Mouse (Mus musculus) macrophage (primary cell): ENCODE measurements around the gene Gm28308. TPM values are rescaled to one million over a fixed set of nuclear protein-coding genes. Genes with fewer than 3 reads are reported as not detected.

Source experiments
- H3K27ac ChIP-seq: fragments of 350-480 bp; formaldehyde crosslinking; 2 replicates; pipeline ENCODE4 v1.9.0; 2021
- H3K36me3 ChIP-seq: fragments of 350-480 bp; formaldehyde crosslinking; 2 replicates; pipeline ENCODE4 v1.9.0; 2021; ENCODE audit errors: inconsistent target
- H3K4me3 ChIP-seq: fragments of 350-480 bp; formaldehyde crosslinking; 2 replicates; pipeline ENCODE4 v1.9.0; 2021; ENCODE audit errors: inconsistent target
- H3K79me2 ChIP-seq: fragments of 350-480 bp; formaldehyde crosslinking; 2 replicates; pipeline ENCODE4 v1.9.0; 2021; ENCODE audit errors: inconsistent target
- WGBS: methylation state at CpG from one replicate; pipeline ENCODE4 v1.1.7; 2026; ENCODE audit warnings: inconsistent platforms; ENCODE audit not compliant: missing documents; 5-methylcytosine and 5-hydroxymethylcytosine counted together
- polyA plus RNA-seq: library from polyadenylated mRNA; stranded (reverse); fragments of 250-400 nt; gene quantifications from 3 replicates; pipeline ENCODE4 v1.2.4, GENCODE M21; 2018; ENCODE audit warnings: inconsistent platforms

The Gm28308 gene
- polyA plus RNA-seq, 1 experiment from 2014 or later, result not detected

- Histone ChIP-seq H3K79me2 (peaks cover 5% of the 10 kb centered on the region; the same call in 1 of the 2 replicates), H3K4me3 (no peak overlapping the region), H3K36me3 (no peaks in the 10 kb centered on the region), H3K27ac (no peak overlapping the region)
- 23% methylated on average over 37 of the region's 39 CpGs for WGBS
These were observed 49.0 kb downstream of the Gm28308 start for GRCm38 (mm10) chr6:52164051-52164625.

- Histone ChIP-seq H3K79me2 (peaks cover 6% of the 10 kb centered on the region; the same call in 1 of the 2 replicates), H3K4me3 (no peak overlapping the region), H3K36me3 (no peaks in the 10 kb centered on the region), H3K27ac (no peak overlapping the region)
- 92% methylated on average over 17 of the region's 17 CpGs for WGBS
These were observed 49.6 kb downstream of the Gm28308 start for GRCm38 (mm10) chr6:52163366-52164031.

DNA sequence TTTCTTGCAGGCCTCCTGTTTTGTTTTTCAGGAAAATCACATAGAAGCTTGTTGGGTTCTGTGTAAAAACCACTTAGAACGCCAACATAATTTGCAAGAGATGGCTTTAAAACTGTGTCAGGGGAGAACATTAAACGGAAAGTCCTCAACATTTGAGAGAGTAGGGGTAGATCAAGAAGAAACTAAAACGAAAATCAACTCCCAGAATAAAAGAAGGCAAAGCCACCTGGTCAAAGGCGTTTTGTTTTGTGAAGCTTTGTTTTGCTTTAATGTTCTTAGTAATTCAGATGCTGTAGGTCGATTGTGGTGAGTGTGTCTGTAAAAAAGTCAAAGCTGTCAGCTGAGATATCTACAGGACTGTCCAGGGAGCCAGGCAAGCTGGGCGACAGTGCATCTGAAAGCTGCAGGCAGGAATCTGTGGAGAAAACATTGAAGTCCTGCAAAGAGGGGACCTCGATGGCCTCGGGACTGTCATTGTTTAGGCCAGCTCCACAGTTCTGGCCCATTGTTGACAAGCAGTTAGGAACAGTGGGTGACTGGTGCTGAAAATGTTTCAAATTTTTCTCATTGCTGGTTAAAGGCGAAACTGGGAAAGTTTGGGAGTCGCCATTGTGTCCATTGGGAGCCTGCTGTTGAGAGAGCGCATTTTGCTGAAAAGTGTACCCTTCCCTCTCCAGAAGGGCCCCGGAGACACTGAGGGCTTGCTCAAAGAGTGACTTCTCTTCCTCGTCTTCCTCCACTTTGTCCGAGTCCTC lies 50.4 kb downstream of the Gm28308 start:
- no peak overlapping the region for H3K27ac ChIP-seq

GRCm38 (mm10) chr6:52162093-52162380 lies 51.1 kb downstream of the Gm28308 start:
- WGBS, result 100% methylated on average over 1 of the region's 1 CpGs
- peaks cover 6% of the 10 kb centered on the region; the same call in 1 of the 2 replicates for H3K79me2 ChIP-seq
- no peak overlapping the region for H3K4me3 ChIP-seq
- no peaks in the 10 kb centered on the region for H3K36me3 ChIP-seq
- H3K27ac ChIP-seq, result no peak overlapping the region

More for the DNA sequence above, 50.4 kb downstream of the Gm28308 start:
- Histone ChIP-seq H3K79me2 (peaks cover 6% of the 10 kb centered on the region; the same call in 1 of the 2 replicates), H3K4me3 (no peak overlapping the region), H3K36me3 (no peaks in the 10 kb centered on the region)
- WGBS, result 90% methylated on average over 14 of the region's 14 CpGs

DNA sequence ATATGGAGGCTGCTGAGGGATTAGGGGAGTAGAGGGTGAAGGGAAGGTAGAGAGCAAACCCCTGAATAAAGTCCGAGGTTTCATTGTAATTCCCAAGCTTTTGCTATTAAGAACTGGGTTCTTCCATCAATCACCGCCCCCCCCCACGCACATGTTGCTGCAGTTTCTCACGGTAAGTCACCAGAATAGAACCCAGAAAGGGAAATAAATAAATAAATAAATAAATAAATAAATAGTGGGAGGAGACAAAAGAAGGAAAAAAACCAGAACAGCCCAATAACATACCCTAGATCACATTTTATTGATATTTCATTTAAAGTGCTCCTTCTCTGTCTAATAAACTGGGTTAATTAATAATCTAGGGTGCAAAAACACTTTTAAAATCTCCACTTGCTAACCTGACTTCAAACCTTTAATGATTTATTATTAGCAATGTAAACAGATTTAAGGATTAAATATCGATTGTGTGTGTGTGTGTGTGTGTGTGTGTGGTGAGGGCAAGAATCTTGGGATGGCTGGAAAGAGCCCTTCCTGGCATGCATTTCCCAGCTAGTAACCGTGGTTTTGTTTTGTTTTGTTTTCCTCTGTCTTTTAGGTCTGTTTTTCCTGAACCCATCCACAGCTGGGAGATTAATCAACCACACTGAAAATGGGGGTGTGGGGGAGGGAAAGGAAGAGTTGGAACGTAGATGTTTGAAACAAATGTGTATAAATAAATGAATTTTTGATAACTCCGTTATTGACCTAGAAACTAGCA lies 51.6 kb downstream of the Gm28308 start:
- peaks cover 6% of the 10 kb centered on the region; the same call in 1 of the 2 replicates for H3K79me2 ChIP-seq

DNA sequence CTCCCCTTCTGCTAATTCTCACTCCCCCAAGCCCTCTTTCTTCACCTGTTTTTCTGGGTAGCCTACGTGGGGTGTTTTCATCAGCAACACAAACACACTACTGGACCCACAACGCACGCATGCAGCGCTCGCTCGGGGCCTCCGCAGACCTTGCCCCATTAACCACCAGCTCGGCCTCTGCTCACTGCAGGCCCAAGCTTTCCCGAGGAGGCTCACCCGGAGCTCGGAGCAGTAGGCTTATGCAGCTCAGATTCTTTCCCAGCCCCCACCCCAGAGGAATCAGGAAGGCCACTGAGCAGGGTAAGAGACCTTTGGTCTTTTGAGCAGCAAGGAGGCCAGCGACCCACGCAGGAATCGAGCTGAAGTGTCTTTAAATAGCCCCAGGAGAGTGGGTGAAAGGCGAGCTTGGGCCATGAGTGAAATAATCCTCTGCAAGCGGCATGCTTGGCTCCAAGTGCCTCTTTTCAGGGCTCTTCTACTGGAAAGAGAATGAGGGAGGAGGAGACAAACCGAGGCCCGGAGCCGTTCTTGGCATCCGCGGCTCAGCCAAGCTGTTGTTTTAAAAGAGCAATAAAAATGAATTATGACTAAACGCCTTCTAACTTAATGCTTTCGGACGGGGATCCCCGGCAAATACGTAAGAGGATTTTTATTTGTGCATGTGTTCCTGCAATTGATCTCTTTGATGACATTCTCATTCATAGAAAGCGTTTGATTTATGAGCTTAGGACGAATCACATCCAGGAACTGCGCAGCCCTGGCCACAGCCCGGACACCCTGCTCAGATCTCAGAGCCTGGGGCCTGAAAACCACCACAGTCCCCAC lies 52.4 kb downstream of the Gm28308 start:
- WGBS, result 44% methylated on average over 30 of the region's 30 CpGs
- no peaks in the 10 kb centered on the region for H3K36me3 ChIP-seq
- peak overlapping the region; percentile 48 for H3K4me3 ChIP-seq
- peaks cover 6% of the 10 kb centered on the region; the same call in 1 of the 2 replicates for H3K79me2 ChIP-seq
- peak overlapping the region; percentile 80 for H3K27ac ChIP-seq

More for the DNA sequence above, 51.6 kb downstream of the Gm28308 start:
- H3K4me3 ChIP-seq, result no peak overlapping the region
- no peaks in the 10 kb centered on the region for H3K36me3 ChIP-seq
- no peak overlapping the region for H3K27ac ChIP-seq
- 83% methylated on average over 8 of the region's 8 CpGs for WGBS

DNA sequence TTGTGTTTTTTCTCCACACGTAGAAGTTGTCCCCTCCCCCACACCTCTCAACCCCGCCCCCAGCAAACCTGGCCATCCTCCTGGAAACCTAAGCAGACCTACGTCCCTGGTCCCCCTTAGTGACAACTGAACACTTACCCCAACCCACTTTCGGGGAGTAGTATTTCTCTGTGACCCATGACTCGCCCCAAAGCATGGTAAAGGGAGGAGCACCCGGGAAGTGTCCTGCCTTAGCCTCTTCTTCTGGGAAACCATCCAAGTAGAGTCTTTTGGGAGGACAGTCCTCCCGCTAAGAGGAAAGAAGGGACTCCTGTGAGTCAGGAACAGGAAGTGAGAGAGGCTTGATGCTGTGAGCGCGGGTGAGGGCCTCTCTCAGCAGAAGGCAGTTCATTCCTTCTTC lies 53.2 kb downstream of the Gm28308 start:
- Histone ChIP-seq H3K27ac (peak overlapping the region; percentile 80), H3K4me3 (peak overlapping the region; percentile 48), H3K36me3 (no peaks in the 10 kb centered on the region), H3K79me2 (peaks cover 6% of the 10 kb centered on the region; the same call in 1 of the 2 replicates)
- 10% methylated on average over 9 of the region's 9 CpGs for WGBS

DNA sequence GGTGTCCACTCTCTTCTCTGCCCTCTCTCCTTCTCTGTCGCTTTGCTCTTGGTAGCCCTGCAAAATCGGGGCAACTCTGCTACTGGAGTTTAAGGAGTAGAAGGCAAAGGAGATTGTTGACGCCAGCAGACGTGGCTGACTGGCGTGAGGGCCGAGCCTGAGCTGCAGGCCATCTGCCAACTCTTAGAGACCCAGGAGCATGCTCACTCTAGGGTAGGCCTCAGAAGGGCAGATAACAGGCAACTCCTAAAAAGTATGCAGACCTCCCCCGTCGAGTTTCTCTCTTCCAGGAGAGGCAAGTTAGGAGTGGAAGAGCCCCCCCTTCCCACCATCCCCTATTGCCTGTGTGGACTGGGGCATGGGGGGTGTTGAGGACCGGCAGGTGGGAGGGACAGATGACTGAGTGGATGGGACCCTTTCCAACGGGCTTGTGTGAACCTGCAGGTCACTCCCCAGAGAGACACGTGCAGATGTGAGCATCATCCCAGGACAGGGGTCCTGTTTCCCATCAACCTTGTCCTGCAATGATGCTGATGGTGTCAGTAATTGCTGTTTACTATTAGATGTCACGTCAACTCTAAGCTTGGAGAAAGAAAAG lies 53.9 kb downstream of the Gm28308 start:
- Histone ChIP-seq H3K4me3 (peak overlapping the region; percentile 48), H3K79me2 (peaks cover 6% of the 10 kb centered on the region; the same call in 1 of the 2 replicates), H3K27ac (peak overlapping the region; percentile 80), H3K36me3 (no peaks in the 10 kb centered on the region)
- 45% methylated on average over 12 of the region's 12 CpGs for WGBS

- H3K27ac ChIP-seq, result peak within 1 kb of the TSS; percentile 80
- under 1% methylated on average over 50 of the region's 55 CpGs for WGBS
- peaks cover 6% of the 10 kb centered on the region; the same call in 1 of the 2 replicates for H3K79me2 ChIP-seq
- H3K4me3 ChIP-seq, result peak within 1 kb of the TSS; percentile 48
- no peaks in the 10 kb centered on the region for H3K36me3 ChIP-seq
These were observed 54.7 kb downstream of the Gm28308 start, which contains the start of gene Hoxa1 for GRCm38 (mm10) chr6:52158276-52159051. Gene Hoxa1, minus strand, starts transcription at chr6:52158317.

GRCm38 (mm10) chr6:52157466-52158275 lies 55.5 kb downstream of the Gm28308 start:
- H3K79me2 ChIP-seq, result peaks cover 6% of the 10 kb centered on the region; the same call in 1 of the 2 replicates
- H3K36me3 ChIP-seq, result no peaks in the 10 kb centered on the region
- no peak overlapping the region for H3K27ac ChIP-seq
- 9% methylated on average over 31 of the region's 32 CpGs for WGBS
- peak overlapping the region; percentile 48 for H3K4me3 ChIP-seq

DNA sequence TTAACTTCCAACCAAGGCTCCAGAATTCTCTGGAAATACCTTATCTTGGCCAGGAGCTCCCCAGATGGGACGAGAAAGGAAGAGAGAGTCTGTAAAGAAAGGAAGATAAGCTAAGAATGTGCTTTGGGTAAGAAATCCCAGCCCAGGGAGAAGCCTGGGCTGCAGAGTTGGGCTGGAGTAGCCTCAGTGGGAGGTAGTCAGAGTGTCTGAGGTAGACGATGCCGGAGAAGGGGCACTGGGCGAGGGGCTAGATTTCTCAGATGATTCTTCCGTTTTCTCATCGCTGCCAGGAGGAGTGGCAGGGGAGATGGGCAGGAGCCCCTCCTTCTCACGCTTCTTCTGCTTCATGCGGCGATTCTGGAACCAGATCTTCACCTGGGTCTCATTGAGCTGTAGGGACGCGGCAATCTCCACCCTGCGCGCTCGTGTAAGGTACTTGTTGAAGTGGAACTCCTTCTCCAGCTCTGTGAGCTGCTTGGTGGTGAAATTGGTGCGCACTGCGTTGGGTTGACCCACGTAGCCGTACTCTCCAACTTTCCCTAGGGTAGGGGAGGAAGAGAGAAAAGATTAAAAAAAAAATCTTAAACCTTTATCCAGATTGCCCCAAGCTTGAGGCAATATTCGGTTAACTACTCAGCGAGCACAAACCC lies 56.5 kb downstream of the Gm28308 start:
- H3K27ac ChIP-seq, result no peak overlapping the region
- 40% methylated on average over 20 of the region's 20 CpGs for WGBS
- H3K79me2 ChIP-seq, result peaks cover 6% of the 10 kb centered on the region; the same call in 1 of the 2 replicates
- no peak overlapping the region for H3K4me3 ChIP-seq
- no peaks in the 10 kb centered on the region for H3K36me3 ChIP-seq

DNA sequence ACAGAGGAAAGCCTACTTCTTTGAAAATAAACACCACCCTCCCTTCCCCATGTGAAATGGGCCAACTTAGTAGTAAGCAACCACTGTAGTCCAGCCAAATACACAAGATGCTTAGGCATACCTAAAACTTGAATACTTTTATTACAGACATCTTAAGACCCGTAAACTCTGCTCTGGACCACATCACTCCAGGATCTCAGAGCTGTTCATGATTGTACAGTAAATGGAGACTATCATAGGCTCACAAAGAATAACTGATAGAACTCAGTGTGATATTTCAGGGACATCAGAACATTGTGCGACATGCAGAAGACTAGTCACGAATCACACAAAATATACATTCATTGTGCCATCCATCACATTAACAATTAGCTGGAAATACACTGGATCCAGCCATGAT lies 57.7 kb downstream of the Gm28308 start:
- Histone ChIP-seq H3K79me2 (peaks cover 6% of the 10 kb centered on the region; the same call in 1 of the 2 replicates), H3K27ac (no peak overlapping the region)
- WGBS, result 96% methylated on average over 3 of the region's 3 CpGs

More for the DNA sequence above, 57.7 kb downstream of the Gm28308 start:
- Histone ChIP-seq H3K4me3 (no peak overlapping the region), H3K36me3 (no peaks in the 10 kb centered on the region)
